Mouse (Mus musculus) limb, embryonic 14.5 days (tissue): ENCODE results near the gene Rrp7a. TPM values are rescaled to one million over a fixed set of nuclear protein-coding genes. Genes with fewer than 3 reads are reported as not detected.
A peak's percentile ranks its signal among the peaks of the same experiment; 100 is the strongest.

Experiments
- ATAC-seq: fragments of 200-750 bp; cut with Nextera tagmentation; 2 replicates; pipeline ENCODE4 v1.8.0; 2017; ENCODE audit warnings: low read depth, moderate number of reproducible peaks, moderate TSS enrichment; ENCODE audit not compliant: low FRiP score
- DNase-seq: peaks from one replicate; pipeline ENCODE4 v3.0.0-alpha.2; 2015; ENCODE audit warnings: low spot score
- H3K27ac ChIP-seq: fragments of 300-500 bp; sonication (generic); replicated peaks from 2 replicates; pipeline ENCODE4 v1.5.1; 2014; ENCODE audit warnings: low read depth, mild to moderate bottlenecking, low read length, moderate library complexity, mixed read lengths
- H3K27me3 ChIP-seq: fragments of 300-500 bp; sonication (generic); 2 replicates; pipeline ENCODE4 v1.6.1; 2014; ENCODE audit warnings: low read length, mixed read lengths; ENCODE audit not compliant: control insufficient read depth, insufficient read depth
- H3K36me3 ChIP-seq: fragments of 300-500 bp; sonication (generic); 2 replicates; pipeline ENCODE4 v1.6.1; 2014; ENCODE audit warnings: mild to moderate bottlenecking, low read length, moderate library complexity, mixed read lengths; ENCODE audit not compliant: control insufficient read depth, insufficient read depth
- H3K4me1 ChIP-seq: fragments of 300-500 bp; sonication (generic); 2 replicates; pipeline ENCODE4 v1.6.1; 2014; ENCODE audit warnings: antibody characterized with exemption, low read length, mixed read lengths; ENCODE audit not compliant: control insufficient read depth, insufficient read depth
- H3K4me2 ChIP-seq: fragments of 300-500 bp; sonication (generic); replicated peaks from 2 replicates; pipeline ENCODE4 v1.6.1; 2014; ENCODE audit warnings: low read depth, mild to moderate bottlenecking, low read length, moderate library complexity; ENCODE audit not compliant: severe bottlenecking
- H3K4me3 ChIP-seq: fragments of 300-500 bp; sonication (generic); replicated peaks from 2 replicates; pipeline ENCODE4 v1.5.1; 2014; ENCODE audit warnings: low read length
- H3K9ac ChIP-seq: fragments of 300-500 bp; sonication (generic); 2 replicates; pipeline ENCODE4 v1.6.1; 2014; ENCODE audit warnings: mild to moderate bottlenecking, low read depth, low read length, moderate library complexity; ENCODE audit not compliant: severe bottlenecking
- H3K9me3 ChIP-seq: fragments of 300-500 bp; sonication (generic); 2 replicates; pipeline ENCODE4 v1.6.1; 2016; ENCODE audit warnings: low read length; ENCODE audit not compliant: control insufficient read depth
- POLR2A ChIP-seq: fragments of 200-500 bp; IDR thresholded peaks from 2 replicates; pipeline ENCODE4 v1.8.0; 2012; ENCODE audit warnings: inconsistent platforms, mild to moderate bottlenecking, moderate library complexity, borderline replicate concordance; ENCODE audit not compliant: insufficient read depth, insufficient read length; ENCODE audit errors: extremely low read depth
- WGBS: fragments of 180-500 bp; shearing (Covaris S2); extraction: QIAGEN DNeasy Blood & Tissue Kit; methylation state at CpG from one replicate; pipeline ENCODE4 v1.1.7; 2014; 5-methylcytosine and 5-hydroxymethylcytosine counted together
- polyA plus RNA-seq, 2 experiments: library from polyadenylated mRNA; depleted of rRNA in 1 of 2; stranded (reverse) in 1 of 2; unstranded in 1 of 2; fragments of >200 nt; fragmentation: Nextera tagmentation in 1 of 2; extraction: Ambion mirVana in 1 of 2; gene quantifications; 2 replicates each; pipeline versions ENCODE4 v1.2.1 to v1.2.3; 2012 to 2014

Gene Rrp7a
- polyA plus RNA-seq, 2 experiments, result 60.9 to 82.1 TPM

GRCm38 (mm10) chr15:83118360-83118759, 4.2 kb downstream of the Rrp7a start:
- WGBS, result 65% methylated on average over 7 of the region's 7 CpGs
- H3K4me3 ChIP-seq, result no peak overlapping the region
- H3K27me3 ChIP-seq, result no peaks in the 10 kb centered on the region
- no peaks in the 10 kb centered on the region for H3K9me3 ChIP-seq
- peak; percentile 64 for DNase-seq
- no peak overlapping the region for H3K27ac ChIP-seq
- H3K36me3 ChIP-seq, result peaks cover 53% of the 10 kb centered on the region
- H3K4me1 ChIP-seq, result no peaks in the 10 kb centered on the region
- no peak overlapping the region for H3K9ac ChIP-seq
- no peak for TF ChIP-seq POLR2A
- H3K4me2 ChIP-seq, result no peak overlapping the region
- ATAC-seq, result no peak

- Histone ChIP-seq H3K4me2 (no peak overlapping the region), H3K4me1 (peaks cover 5% of the 10 kb centered on the region; the same call in 1 of the 2 replicates), H3K27me3 (no peaks in the 10 kb centered on the region), H3K9ac (no peak overlapping the region), H3K36me3 (peaks cover 53% of the 10 kb centered on the region), H3K9me3 (no peaks in the 10 kb centered on the region), H3K27ac (no peak overlapping the region), H3K4me3 (no peak overlapping the region)
- no peak for ATAC-seq
- no peak for TF ChIP-seq POLR2A
- DNase-seq, result no peak
- WGBS, result 86% methylated on average over 6 of the region's 6 CpGs
These were observed 7.5 kb downstream of the Rrp7a start for GRCm38 (mm10) chr15:83115071-83115470.

- DNase-seq (no peak), ATAC-seq (no peak)
- peaks cover 5% of the 10 kb centered on the region; the same call in 1 of the 2 replicates for H3K4me1 ChIP-seq
- H3K4me3 ChIP-seq, result no peak overlapping the region
- H3K36me3 ChIP-seq, result peaks cover 46% of the 10 kb centered on the region
- H3K9me3 ChIP-seq, result no peaks in the 10 kb centered on the region
- H3K27ac ChIP-seq, result no peak overlapping the region
- H3K4me2 ChIP-seq, result no peak overlapping the region
- no peak for TF ChIP-seq POLR2A
- no peak overlapping the region for H3K9ac ChIP-seq
- H3K27me3 ChIP-seq, result no peaks in the 10 kb centered on the region
- 82% methylated on average over 9 of the region's 9 CpGs for WGBS
These were observed 8.5 kb downstream of the Rrp7a start for GRCm38 (mm10) chr15:83114106-83114505.

- no peaks in the 10 kb centered on the region for H3K9me3 ChIP-seq
- H3K27me3 ChIP-seq, result no peaks in the 10 kb centered on the region
- ATAC-seq (peak; percentile 68; the same call in 1 of the 2 replicates), DNase-seq (peak; percentile 76)
- TF ChIP-seq POLR2A, result no peak
- no peak overlapping the region for H3K27ac ChIP-seq
- WGBS, result 10% methylated on average over 8 of the region's 11 CpGs
- no peak overlapping the region; the same call in 1 of the 2 replicates for H3K4me3 ChIP-seq
- peaks cover 34% of the 10 kb centered on the region for H3K36me3 ChIP-seq
- peaks cover 5% of the 10 kb centered on the region; the same call in 1 of the 2 replicates for H3K4me1 ChIP-seq
- H3K9ac ChIP-seq, result no peak overlapping the region
- no peak overlapping the region for H3K4me2 ChIP-seq
These were observed 9.7 kb downstream of the Rrp7a start for GRCm38 (mm10) chr15:83112898-83113297.

GRCm38 (mm10) chr15:83111874-83112273, 10.7 kb downstream of the Rrp7a start:
- TF ChIP-seq POLR2A, result no peak
- ATAC-seq, result no peak
- H3K4me2 ChIP-seq, result no peak overlapping the region

GRCm38 (mm10) chr15:83111290-83111689, 11.3 kb downstream of the Rrp7a start:
- DNase-seq (no peak), ATAC-seq (no peak)
- peaks cover 18% of the 10 kb centered on the region for H3K36me3 ChIP-seq
- H3K4me2 ChIP-seq, result no peak overlapping the region
- 55% methylated on average over 6 of the region's 6 CpGs for WGBS
- H3K4me1 ChIP-seq, result peaks cover 5% of the 10 kb centered on the region; the same call in 1 of the 2 replicates
- no peaks in the 10 kb centered on the region for H3K9me3 ChIP-seq
- H3K27ac ChIP-seq, result no peak overlapping the region
- H3K4me3 ChIP-seq, result no peak overlapping the region
- TF ChIP-seq POLR2A, result no peak
- H3K27me3 ChIP-seq, result no peaks in the 10 kb centered on the region
- no peak overlapping the region for H3K9ac ChIP-seq

More at GRCm38 (mm10) chr15:83111874-83112273, 10.7 kb downstream of the Rrp7a start:
- Histone ChIP-seq H3K4me1 (peaks cover 5% of the 10 kb centered on the region; the same call in 1 of the 2 replicates), H3K27ac (no peak overlapping the region), H3K9me3 (no peaks in the 10 kb centered on the region), H3K36me3 (peaks cover 24% of the 10 kb centered on the region), H3K27me3 (no peaks in the 10 kb centered on the region), H3K4me3 (no peak overlapping the region), H3K9ac (no peak overlapping the region)
- DNase-seq, result no peak
- 80% methylated on average over 7 of the region's 7 CpGs for WGBS
